14 mouse cellular contexts compared by ENCODE assay signal in genomic region chr4:101252781-101253622, GRCm38 (mm10). TPM values are rescaled to one million over a fixed set of nuclear protein-coding genes. Genes with fewer than 3 reads are reported as not detected.
DNase-seq lines count a peak whose midpoint lies in the region; ATAC-seq and TF ChIP-seq lines count a peak whose summit lies in the region.
"Had no signal": no experiment of that assay in that cellular context is flagged by ENCODE, and none has a peak within 500 bp of the region (broad histone marks: within the 10 kb centered on the region; RNA-seq: fewer than 3 reads in every experiment).

No protein-coding gene starts in this region.

- H3K4me3 ChIP-seq in heart, postnatal 0 days (ENCODE audit: low read depth, low read length) = no peak overlapping the region
- H3K4me3 ChIP-seq: limb, embryonic 12.5 days; neural tube, embryonic 15.5 days had no signal

- no peak for ATAC-seq in heart, postnatal 0 days (ENCODE audit: insufficient read depth, low read depth)
- peak; percentile 15; the same call in 1 of the 2 replicates for ATAC-seq in megakaryocyte, adult 5-6 weeks (ENCODE audit: poor library complexity, severe bottlenecking)
- ATAC-seq: forebrain, embryonic 16.5 days had no signal

- TF ChIP-seq CTCF in heart, postnatal 0 days (IDR thresholded peaks at IDR 0.05; ENCODE audit: low read depth) = no peak

- H3K27ac ChIP-seq in heart, postnatal 0 days (ENCODE audit: low read depth) = peak overlapping the region; percentile 49; the same call in 1 of the 2 replicates
- H3K27ac ChIP-seq: hindbrain, embryonic 14.5 days; limb, embryonic 12.5 days; neural tube, embryonic 15.5 days had no signal

- peaks cover 46% of the 10 kb centered on the region for H3K4me1 ChIP-seq in heart, postnatal 0 days (ENCODE audit: control insufficient read depth, insufficient read depth)
- H3K4me1 ChIP-seq: neural tube, embryonic 15.5 days had no signal

- H3K4me2 ChIP-seq in heart, postnatal 0 days (ENCODE audit: low read depth, low read length) = no peak overlapping the region
- H3K4me2 ChIP-seq: hindbrain, embryonic 14.5 days; limb, embryonic 12.5 days; neural tube, embryonic 15.5 days had no signal

- TF ChIP-seq EP300 in heart, postnatal 0 days (IDR thresholded peaks at IDR 0.05; ENCODE audit: low read depth) = no peak

- H3K9ac ChIP-seq in heart, postnatal 0 days (replicated peaks; ENCODE audit: low read depth, low read length) = no peak overlapping the region
- H3K9ac ChIP-seq: hindbrain, embryonic 14.5 days; limb, embryonic 12.5 days; neural tube, embryonic 15.5 days had no signal

- WGBS in heart, postnatal 0 days = 54% methylated on average over 13 of the region's 13 CpGs

- H3K9me3 ChIP-seq in heart, postnatal 0 days (replicated peaks; ENCODE audit: control insufficient read depth, low read length) = no peaks in the 10 kb centered on the region
- H3K9me3 ChIP-seq: limb, embryonic 12.5 days; neural tube, embryonic 15.5 days had no signal

- H3K27me3 ChIP-seq in heart, postnatal 0 days (ENCODE audit: control insufficient read depth, insufficient read depth, low read length) = no peaks in the 10 kb centered on the region
- H3K27me3 ChIP-seq: CH12.LX; limb, embryonic 12.5 days; neural tube, embryonic 15.5 days had no signal

- DNase-seq in heart, postnatal 0 days (ENCODE audit: low spot score) = no peak
- no peak for DNase-seq in heart, adult 8-10 months (ENCODE audit: low spot score)
- peak; percentile 51 for DNase-seq in CD4-positive, CD25-positive, alpha-beta regulatory T cell, adult 2 months (ENCODE audit: low read depth, low spot score)
- DNase-seq in forelimb bud, embryonic 11.5 days (ENCODE audit: low read depth, low spot score) = peak; percentile 10
- no peak for DNase-seq in cerebellum, adult 9-11 months
- DNase-seq in spleen, adult 12 weeks (ENCODE audit: low spot score) = no peak
- DNase-seq in natural killer cell, adult 2 months (ENCODE audit: low spot score in 2 of 2) = no peak
- DNase-seq: cerebellum, postnatal 25 days had no signal

- H3K36me3 ChIP-seq in heart, postnatal 0 days (replicated peaks; ENCODE audit: control insufficient read depth, insufficient read depth, low read length) = no peaks in the 10 kb centered on the region
- H3K36me3 ChIP-seq: limb, embryonic 12.5 days; neural tube, embryonic 15.5 days had no signal

RNA-seq across cellular contexts. Expression of gene Jak1, which starts 12.1 kb away (rescaled TPM):
- 37.4 and 44.2 TPM in 2 replicates for total RNA-seq in heart, postnatal 0 days (2014; rRNA removed; ENCODE audit: low replicate concordance)
- polyA plus RNA-seq in heart, postnatal 0 days (2015; fragmentation: Nextera tagmentation; extraction: Ambion mirVana) = 55.1 and 63.4 TPM in 2 replicates
- 100 to 1,000 TPM in 1 of 4 experiments, 10 to 100 TPM in 3; 80.9 to 106 (median 90.0) TPM for total RNA-seq in heart, adult 8-10 months (2022)
- total RNA-seq in megakaryocyte, adult 5-6 weeks (2015) = 105 and 111 TPM in 2 replicates
- 92.7 and 98.5 TPM in 2 replicates for total RNA-seq in megakaryocyte, adult 5-6 weeks (2017)

Comparison
In these comparisons a context has a peak if more than half of its experiments do, and no peak if none do; other contexts are left out.
1. DNase-seq: peak in CD4-positive, CD25-positive, alpha-beta regulatory T cell, adult 2 months (single experiment) and forelimb bud, embryonic 11.5 days (single experiment); none in heart, postnatal 0 days (single experiment), heart, adult 8-10 months (single experiment), cerebellum, adult 9-11 months (single experiment), spleen, adult 12 weeks (single experiment) and natural killer cell, adult 2 months (0 of 2).